10 mouse cellular contexts compared by ENCODE assay signal in genomic region chr10:19170596-19170995, GRCm38 (mm10).
DNase-seq lines count a peak whose midpoint lies in the region; ATAC-seq lines count a peak whose summit lies in the region.
"Had no signal": no experiment of that assay in that cellular context is flagged by ENCODE, and none has a peak within 500 bp of the region (broad histone marks: within the 10 kb centered on the region; RNA-seq: fewer than 3 reads in every experiment).

No protein-coding gene starts in this region.

- H3K9me3 ChIP-seq in kidney, embryonic 14.5 days (ENCODE audit: control insufficient read depth, low read length): 0 out of 2 replicates have a peak, but pooled peaks cover 2% of the 10 kb centered on the region
- 0 out of 2 replicates have a peak, but pooled peaks cover 3% of the 10 kb centered on the region for H3K9me3 ChIP-seq in midbrain, embryonic 15.5 days

- 52% methylated on average over 4 of the region's 4 CpGs for WGBS in kidney, embryonic 14.5 days
- 72% methylated on average over 4 of the region's 4 CpGs for WGBS in midbrain, embryonic 15.5 days

- no peak for ATAC-seq in kidney, embryonic 14.5 days (ENCODE audit: low FRiP score, low TSS enrichment)
- ATAC-seq in inflammation-experienced regulatory T-cells, adult 6 months: peak; percentile 42
- no peak for ATAC-seq in midbrain, embryonic 15.5 days (replicated peaks)
- ATAC-seq: intestine, postnatal 0 days had no signal

- H3K27me3 ChIP-seq in kidney, embryonic 14.5 days (ENCODE audit: control insufficient read depth, insufficient read depth, low read length): no peaks in the 10 kb centered on the region
- no peaks in the 10 kb centered on the region for H3K27me3 ChIP-seq in midbrain, embryonic 15.5 days (replicated peaks)

- no peak for DNase-seq in kidney, postnatal 4 days
- DNase-seq in CD4-positive helper T cell, adult 2 months (ENCODE audit: low read depth, low spot score): peak; percentile 49
- DNase-seq in T-cell, adult 2 months (ENCODE audit: low spot score): peak; percentile 45
- DNase-seq in adrenal gland, adult 2 months: no peak
- no peak for DNase-seq in spleen, adult 18-20 months
- DNase-seq: right cerebral cortex, postnatal 4 days had no signal

- H3K4me3 ChIP-seq in kidney, embryonic 14.5 days (ENCODE audit: low read length): no peak overlapping the region
- H3K4me3 ChIP-seq in midbrain, embryonic 15.5 days: no peak overlapping the region

- H3K9ac ChIP-seq in kidney, embryonic 14.5 days (ENCODE audit: low read depth, low read length): no peak overlapping the region
- no peak overlapping the region for H3K9ac ChIP-seq in midbrain, embryonic 15.5 days

- 0 out of 2 replicates have a peak overlapping the region, but pooled peaks have one; percentile 32 for H3K27ac ChIP-seq in kidney, embryonic 14.5 days (ENCODE audit: low read depth, low read length)
- H3K27ac ChIP-seq in midbrain, embryonic 15.5 days: no peak overlapping the region

- H3K4me2 ChIP-seq in kidney, embryonic 14.5 days (replicated peaks; ENCODE audit: low read depth, low read length): no peak overlapping the region
- H3K4me2 ChIP-seq in midbrain, embryonic 15.5 days: no peak overlapping the region

- H3K36me3 ChIP-seq in kidney, embryonic 14.5 days (ENCODE audit: control insufficient read depth, insufficient read depth, low read length): no peaks in the 10 kb centered on the region
- no peaks in the 10 kb centered on the region for H3K36me3 ChIP-seq in midbrain, embryonic 15.5 days (replicated peaks)

- no peaks in the 10 kb centered on the region for H3K4me1 ChIP-seq in kidney, embryonic 14.5 days (ENCODE audit: control insufficient read depth, insufficient read depth, low read length)
- H3K4me1 ChIP-seq in midbrain, embryonic 15.5 days: no peaks in the 10 kb centered on the region

Comparison
In these comparisons a context has a peak if more than half of its experiments do, and no peak if none do; other contexts are left out.
1. DNase-seq: peak in CD4-positive helper T cell, adult 2 months (single experiment) and T-cell, adult 2 months (single experiment); none in kidney, postnatal 4 days (0 of 2), adrenal gland, adult 2 months (single experiment) and spleen, adult 18-20 months (0 of 2).